Mouse (Mus musculus) cerebellum, adult 8-10 months (tissue): Measurements from ENCODE around the gene Mmp13.
"Not testable (repeated sequence)": the region's sequence is repeated elsewhere in the genome, so short reads cannot be mapped to it uniquely, and the experiment has no call there.

ENCODE experiments used
- DNase-seq: peaks from one replicate; pipeline ENCODE4 v3.0.0; 2022

Gene Mmp13

GRCm38 (mm10) chr9:7272214-7272613 lies at the start of gene Mmp13:
Gene Mmp13, plus strand, starts transcription at chr9:7272514.
- no peak for DNase-seq

- no peak for DNase-seq
Observed at GRCm38 (mm10) chr9:7238619-7239018, 33.7 kb upstream of the Mmp13 start.

- DNase-seq = no peak
Observed at GRCm38 (mm10) chr9:7239967-7240366, 32.3 kb upstream of the Mmp13 start.

GRCm38 (mm10) chr9:7252797-7253654 lies 19.3 kb upstream of the Mmp13 start:
- DNase-seq = no peak

GRCm38 (mm10) chr9:7261667-7262066 lies 10.6 kb upstream of the Mmp13 start:
- DNase-seq = no peak

GRCm38 (mm10) chr9:7270071-7270470 lies 2.2 kb upstream of the Mmp13 start:
- DNase-seq = no peak

GRCm38 (mm10) chr9:7282565-7283302 lies 10.4 kb downstream of the Mmp13 start:
- DNase-seq = no peak

GRCm38 (mm10) chr9:7283303-7283684 lies 11.0 kb downstream of the Mmp13 start:
- not testable (repeated sequence) for DNase-seq

- no peak for DNase-seq
Observed at GRCm38 (mm10) chr9:7289501-7289900, 17.2 kb downstream of the Mmp13 start.

GRCm38 (mm10) chr9:7289901-7290300 lies 17.6 kb downstream of the Mmp13 start:
- DNase-seq = no peak

GRCm38 (mm10) chr9:7292132-7292531 lies 19.8 kb downstream of the Mmp13 start:
- no peak for DNase-seq

- no peak for DNase-seq
Observed at GRCm38 (mm10) chr9:7331847-7332246, 59.5 kb downstream of the Mmp13 start.
